Mouse (Mus musculus): ENCODE measurements around the gene Olfr1373.
"Not testable (repeated sequence)": the region's sequence is repeated elsewhere in the genome, so short reads cannot be mapped to it uniquely, and the experiment has no call there.

Olfr1373 gene

DNA sequence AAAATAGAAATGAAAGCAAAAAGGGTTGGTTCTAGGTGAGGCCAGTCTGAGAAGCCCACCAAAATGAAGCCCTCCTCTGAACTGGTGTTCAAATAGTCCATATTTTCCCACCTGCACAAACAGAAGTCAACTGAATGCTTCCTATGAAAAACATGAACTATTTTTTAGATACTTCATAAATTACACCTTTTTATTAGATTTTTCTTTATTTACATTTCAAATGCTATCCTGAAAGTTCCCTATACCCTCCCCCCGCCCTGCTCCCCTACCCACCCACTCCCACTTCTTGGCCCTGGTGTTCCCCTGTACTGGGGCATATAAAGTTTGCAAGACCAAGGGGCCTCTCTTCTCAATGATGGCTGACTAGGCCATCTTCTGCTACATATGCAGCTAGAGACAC, at the start of gene Olfr1373:
Gene Olfr1373 (minus strand): TSS at position 101 of the 400 bp plus-strand sequence.
- DNase-seq (ENCODE audit: low spot score) = not testable (repeated sequence)

GRCm38 (mm10) chr11:52180651-52181050, 35.3 kb upstream of the Olfr1373 start:
- not testable (repeated sequence) for DNase-seq (ENCODE audit: low spot score)

DNA sequence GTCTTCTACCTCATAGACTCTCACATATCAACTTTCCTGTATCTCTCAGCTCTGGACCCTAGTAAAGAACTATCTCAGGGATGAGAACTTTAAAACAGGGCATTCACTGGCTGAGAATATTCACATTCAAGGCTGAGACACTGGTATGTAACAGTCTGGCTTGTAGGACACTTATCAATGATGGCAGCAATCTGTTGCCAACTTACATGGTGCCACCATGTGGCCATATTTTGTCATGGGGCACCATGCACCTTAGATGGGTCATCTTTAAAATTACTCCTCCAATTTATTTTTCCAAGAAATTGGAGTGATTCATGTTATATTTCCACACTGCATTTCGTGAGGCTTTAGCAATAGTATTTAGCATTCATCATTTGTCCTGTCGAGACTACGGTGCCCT, 34.6 kb upstream of the Olfr1373 start:
- not testable (repeated sequence) for DNase-seq (ENCODE audit: low spot score)

DNA sequence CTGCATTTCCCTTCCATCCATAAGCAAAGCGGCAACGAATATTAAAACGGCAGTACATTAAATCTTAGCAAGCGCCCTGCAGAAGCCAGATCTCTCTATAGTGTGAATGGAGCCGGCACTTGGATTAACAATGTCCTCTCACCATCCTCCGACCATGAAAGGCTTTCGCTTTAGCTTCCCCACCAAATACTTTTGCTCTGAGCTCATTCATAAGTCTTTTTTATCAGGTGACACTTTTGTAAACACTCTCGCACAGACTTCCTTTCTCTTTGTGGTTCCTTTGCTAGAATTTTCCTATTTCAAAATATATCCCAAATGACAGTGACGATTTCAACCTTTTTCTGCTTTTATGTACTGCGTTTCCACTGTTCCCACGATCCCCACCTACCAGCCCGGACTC, 23.1 kb upstream of the Olfr1373 start:
- no peak for DNase-seq (ENCODE audit: low spot score)

DNA sequence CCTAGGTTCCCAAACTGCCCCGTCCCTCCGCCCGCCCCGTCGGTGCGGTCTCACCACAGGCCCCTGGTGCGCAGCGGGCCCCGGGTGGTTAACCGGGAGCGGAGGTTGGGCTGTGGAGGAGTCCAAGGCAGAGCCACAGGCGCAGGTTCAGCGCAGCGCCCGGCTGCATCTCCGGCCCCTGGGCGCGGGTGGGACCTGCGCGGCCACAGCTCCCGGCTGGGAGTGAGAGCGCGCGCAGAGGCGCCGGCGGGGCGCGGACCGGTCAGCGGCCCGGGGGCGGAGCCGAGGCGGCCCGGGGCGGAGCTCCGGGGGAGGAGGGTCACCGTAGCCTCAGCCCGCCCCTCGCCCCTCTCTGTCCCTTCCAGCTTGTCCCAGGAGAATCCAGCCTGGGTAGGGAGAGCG, 22.6 kb upstream of the Olfr1373 start:
- peak; percentile 3 for DNase-seq (ENCODE audit: low spot score)

GRCm38 (mm10) chr11:52167126-52167525, 21.8 kb upstream of the Olfr1373 start:
- peak; percentile 23 for DNase-seq (ENCODE audit: low spot score)

DNA sequence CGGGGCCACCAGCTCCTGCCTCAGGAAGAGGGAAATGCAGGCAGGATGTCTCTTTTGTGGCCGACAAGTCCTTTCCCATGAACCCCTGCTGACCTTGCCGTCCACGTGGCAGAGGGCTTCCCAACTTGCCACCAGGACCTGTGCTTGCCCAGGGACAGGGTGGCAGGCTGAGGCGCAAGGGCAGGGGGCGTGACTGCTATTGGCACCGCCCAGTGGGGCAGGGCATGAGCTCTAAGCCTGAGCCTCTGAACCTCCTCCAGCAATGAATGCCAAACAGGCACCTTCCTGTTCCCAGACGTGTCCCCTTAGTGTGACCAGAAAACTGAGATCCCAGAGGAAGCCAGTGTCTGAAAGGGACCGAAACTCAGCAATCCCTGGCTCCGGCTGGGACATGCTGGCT, 18.6 kb upstream of the Olfr1373 start:
- DNase-seq (ENCODE audit: low spot score) = no peak

- DNase-seq (ENCODE audit: low spot score) = not testable (repeated sequence)
These were observed 1.7 kb downstream of the Olfr1373 start for GRCm38 (mm10) chr11:52143675-52144074.

DNA sequence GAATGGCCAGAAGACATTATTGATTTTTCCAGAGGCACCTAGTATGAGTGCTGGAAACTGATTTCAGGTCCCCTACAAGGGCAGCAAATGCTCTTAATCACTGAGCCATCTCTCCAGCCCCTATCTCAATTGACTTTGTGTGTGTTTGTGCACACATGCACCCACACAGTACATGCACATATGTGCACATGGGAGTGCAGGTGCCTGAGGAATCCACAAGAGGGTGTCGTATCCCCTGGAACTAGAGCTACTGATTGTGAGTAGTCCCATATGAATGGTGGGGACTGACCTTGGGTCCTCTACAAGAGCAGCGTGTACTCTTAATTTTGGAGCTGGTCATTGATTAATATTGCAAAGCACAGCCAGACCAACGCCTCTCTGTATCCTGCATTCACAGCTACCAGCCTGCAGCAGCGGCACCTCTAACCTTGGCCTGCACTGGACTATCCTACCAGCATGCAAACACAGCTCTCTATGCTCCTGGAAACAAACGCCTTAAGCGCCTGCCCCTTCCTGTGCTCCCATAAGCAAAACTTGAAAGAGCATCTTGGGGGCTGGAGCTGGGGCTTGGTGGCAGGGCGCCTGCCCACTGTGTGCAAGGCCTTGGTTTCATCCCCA, 14.8 kb downstream of the Olfr1373 start:
- no peak for DNase-seq (ENCODE audit: low spot score)

DNA sequence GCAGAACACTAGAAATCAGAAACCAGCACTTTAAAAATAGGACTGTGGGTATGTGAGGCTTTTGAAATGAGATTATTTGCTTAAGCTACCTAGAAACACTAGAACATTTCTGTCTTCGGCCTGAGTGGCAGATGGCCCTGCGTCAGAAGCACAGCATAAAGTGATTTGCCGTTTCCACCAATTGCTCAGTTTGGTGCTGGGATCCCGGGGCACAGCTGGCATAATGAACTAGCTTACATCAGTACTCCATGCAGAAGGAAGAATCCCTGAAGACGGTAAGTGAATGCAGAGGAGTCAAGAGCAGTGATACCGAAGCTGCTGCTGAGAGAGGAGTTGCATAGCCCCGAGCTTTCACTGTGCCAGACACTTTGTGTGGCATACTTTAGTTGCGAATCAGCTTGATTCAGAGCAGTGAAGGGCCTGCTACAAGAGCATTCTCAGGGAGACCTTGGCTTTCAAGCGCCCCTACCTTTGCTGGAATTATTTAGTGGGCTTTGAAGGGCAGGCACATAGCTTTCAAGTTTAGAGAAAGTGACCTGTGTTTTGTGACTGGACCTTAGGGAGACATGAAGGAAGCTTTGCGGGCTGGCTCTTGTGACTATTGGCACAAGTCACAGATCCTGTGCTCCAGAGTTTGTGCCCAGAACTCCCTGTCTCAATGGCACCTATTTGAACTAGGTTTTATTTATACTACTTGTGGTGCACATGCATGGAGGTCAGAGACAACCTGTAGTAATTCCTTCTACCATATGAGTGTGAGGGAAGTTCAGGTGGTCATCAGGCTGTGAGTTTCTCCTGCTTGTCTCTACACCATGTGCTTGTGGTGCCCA, 15.5 kb downstream of the Olfr1373 start:
- no peak for DNase-seq (ENCODE audit: low spot score)

GRCm38 (mm10) chr11:52129171-52129570, 16.2 kb downstream of the Olfr1373 start:
- DNase-seq (ENCODE audit: low spot score) = no peak

DNA sequence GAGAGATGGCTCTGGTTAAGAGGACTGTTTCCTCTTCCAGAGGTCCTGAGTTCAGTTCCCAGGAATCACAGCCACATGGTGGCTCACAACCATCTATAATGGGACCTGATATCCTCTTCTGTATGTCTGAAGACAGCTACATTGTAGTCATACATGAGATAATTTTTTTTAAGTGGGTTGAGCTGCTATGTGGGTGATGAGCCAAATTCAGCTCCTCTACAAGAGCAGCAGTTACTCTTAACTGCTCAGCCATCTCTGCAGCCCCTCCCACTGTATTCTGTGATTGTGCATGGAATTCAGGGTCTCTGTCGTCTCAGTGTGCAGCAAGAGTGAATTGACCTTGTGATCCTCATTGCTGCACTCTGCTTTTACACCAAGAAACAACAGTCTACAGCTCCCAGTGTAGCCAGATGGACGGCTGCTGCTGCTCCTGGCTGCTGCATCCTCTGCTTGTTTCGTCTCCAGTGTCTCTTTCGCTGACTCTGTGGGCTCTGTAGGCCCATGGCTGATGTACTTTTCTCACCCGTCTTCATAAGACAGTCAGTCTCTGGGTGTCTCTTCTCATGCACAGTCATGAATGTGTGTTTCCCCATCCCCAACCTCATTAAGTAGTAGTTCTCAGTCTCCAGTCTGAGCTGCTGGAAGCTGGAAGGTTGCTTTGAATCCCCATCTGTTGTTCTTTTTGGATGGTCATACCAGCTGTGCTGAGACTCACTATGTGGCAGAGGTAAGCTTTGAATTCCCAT, 16.8 kb downstream of the Olfr1373 start:
- no peak for DNase-seq (ENCODE audit: low spot score)

DNA sequence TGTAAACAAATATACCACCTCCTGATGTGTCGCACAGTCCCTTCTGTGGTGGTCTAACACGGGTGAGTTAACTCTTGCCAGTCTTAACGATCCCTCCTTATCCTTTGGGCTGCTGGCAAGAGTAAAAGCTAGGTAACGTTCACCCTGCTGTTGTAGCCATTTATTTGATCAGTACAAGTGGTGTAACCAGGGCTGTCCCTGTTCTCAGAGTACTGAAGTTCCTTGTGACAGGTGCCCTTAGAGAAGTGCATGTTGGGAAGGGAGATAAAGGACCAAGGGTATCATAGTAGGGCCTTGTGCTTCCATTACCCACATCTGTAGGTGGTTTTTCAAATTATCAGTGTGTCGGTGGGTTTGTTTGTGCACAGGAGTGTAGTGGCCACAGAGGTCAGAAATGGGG, 17.6 kb downstream of the Olfr1373 start:
- no peak for DNase-seq (ENCODE audit: low spot score)

DNA sequence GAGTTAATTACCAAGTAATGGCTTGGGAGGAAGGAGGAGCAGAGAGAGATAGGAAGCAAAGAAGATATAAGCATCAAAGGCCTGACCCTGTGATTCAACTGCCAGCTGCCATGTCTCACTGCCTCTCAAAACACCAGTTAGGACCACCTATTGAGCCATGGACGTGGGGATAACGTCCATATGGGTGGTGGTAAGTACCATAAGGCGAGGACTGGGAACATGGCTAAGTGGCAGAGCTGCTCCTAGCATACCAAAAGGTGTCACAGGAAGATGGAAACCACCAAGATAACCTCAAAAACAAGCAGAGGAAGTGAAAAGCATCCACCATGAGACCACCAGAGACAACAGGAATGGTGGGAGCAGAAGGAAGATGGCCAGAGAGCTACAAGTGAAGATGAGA, 18.2 kb downstream of the Olfr1373 start:
- no peak for DNase-seq (ENCODE audit: low spot score)

DNA sequence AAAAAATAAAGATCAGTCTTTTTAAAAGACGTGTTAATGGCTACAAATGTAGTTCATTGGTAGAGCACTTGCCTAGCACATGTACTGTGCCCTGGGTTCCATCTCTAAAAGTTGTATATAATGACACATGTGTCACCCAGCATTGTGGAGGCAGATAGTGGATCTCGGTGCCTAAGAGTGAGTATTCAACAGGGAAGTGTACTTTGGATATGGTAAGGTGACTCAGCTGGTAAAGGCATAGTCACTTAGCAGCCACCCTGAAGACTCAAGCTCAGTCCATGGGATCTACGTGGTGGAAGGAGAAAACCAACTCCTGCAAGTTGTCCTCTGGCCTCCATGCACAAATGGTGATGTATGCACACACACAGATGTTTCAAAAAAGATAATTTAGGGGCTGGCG, 20.9 kb downstream of the Olfr1373 start:
- no peak for DNase-seq (ENCODE audit: low spot score)

GRCm38 (mm10) chr11:52122045-52122444, 23.3 kb downstream of the Olfr1373 start:
- no peak for DNase-seq (ENCODE audit: low spot score)

DNA sequence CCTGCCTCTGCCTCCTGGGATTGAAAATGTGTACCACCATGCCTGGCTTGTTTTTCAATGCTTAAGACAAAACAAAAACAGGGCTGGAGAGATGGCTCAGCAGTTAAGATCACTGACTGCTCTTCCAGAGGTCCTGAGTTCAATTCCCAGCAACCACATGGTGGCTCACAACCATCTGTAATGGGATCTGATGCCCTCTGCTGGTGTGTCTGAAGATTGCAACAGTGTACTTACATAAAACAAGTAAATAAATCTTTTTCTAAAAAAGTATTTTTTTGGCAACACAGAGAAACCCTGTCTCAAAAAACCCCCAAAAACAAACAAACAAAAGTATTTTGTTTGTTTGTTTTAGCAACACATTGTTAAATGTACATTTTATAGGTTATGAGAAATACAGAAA, 24.9 kb downstream of the Olfr1373 start:
- not testable (repeated sequence) for DNase-seq (ENCODE audit: low spot score)

- no peak for DNase-seq (ENCODE audit: low spot score)
These were observed 28.2 kb downstream of the Olfr1373 start for GRCm38 (mm10) chr11:52117156-52117555.

- DNase-seq (ENCODE audit: low spot score) = not testable (repeated sequence)
These were observed 29.2 kb downstream of the Olfr1373 start for GRCm38 (mm10) chr11:52116117-52116516.

DNA sequence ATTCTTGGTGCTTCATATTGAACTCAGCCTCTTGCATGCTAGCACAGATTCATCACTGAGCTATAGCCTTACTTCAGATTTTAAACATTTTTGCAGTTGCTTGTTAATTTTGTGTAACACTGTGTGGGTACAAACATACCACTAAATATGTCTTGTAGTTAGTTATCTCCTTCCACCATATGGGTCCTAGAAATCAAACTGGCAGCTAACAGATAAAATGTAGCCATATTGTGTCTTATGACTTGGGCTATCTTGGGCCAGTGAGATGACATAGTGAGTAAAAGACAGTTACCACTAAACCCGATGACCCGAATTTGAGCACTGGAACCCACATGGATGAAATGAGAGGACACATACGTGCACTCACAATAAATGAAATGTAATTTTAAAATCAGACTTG, 29.8 kb downstream of the Olfr1373 start:
- DNase-seq (ENCODE audit: low spot score) = no peak

- DNase-seq (ENCODE audit: low spot score) = no peak
These were observed 35.9 kb downstream of the Olfr1373 start for GRCm38 (mm10) chr11:52109421-52109820.

DNA sequence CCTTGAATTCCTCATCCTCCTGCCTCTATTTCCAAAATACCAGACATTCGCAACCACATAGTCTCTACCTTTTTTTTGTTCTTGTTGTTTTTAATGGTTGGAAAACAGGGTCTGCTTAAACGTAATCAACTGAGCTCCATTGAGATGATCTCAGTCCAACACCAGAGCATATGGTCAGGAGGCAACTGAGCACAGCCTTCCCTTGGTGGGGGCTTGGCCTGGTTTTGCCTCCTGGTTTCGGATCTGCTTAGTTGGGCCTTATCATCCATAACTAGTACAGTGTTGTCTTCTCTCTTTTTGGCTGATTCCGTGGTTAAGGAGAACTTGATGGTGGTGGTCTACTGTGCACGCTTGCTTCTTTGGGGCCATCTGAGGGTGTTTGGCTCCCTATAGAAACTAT, 36.5 kb downstream of the Olfr1373 start:
- DNase-seq (ENCODE audit: low spot score) = no peak

DNA sequence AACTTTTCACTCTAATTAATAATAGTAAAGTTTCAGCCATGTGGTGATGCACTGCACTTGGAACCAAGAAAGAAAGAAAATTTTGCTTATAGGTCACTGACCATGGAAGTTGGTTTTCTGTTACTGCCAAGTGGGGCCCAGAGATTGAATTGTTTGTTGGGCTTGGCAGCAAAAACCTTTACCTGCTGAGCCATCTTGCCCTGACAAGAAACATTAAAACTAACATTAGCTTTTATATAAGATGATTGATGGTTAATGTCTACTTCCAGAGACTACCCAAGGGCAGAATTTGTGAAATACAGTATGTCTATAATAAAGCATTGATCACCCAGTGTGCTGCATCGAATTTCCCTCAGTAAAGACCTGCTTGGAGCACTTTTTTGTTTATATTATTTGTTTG, 38.9 kb downstream of the Olfr1373 start:
- no peak for DNase-seq (ENCODE audit: low spot score)

Measured in yolk sac, embryonic 10.5 days (tissue).